Mouse (Mus musculus) induced T-regulatory cell, adult 2 months (primary cell): ENCODE measurements around the gene Fyttd1.
"Not testable (repeated sequence)": the region's sequence is repeated elsewhere in the genome, so short reads cannot be mapped to it uniquely, and the experiment has no call there.

Source experiments
- DNase-seq: peaks from one replicate; pipeline ENCODE4 v3.0.0-alpha.2; 2012; ENCODE audit warnings: low read depth

Gene Fyttd1

GRCm38 (mm10) chr16:32877343-32878156 lies at the start of gene Fyttd1, which contains the start of gene Rubcn:
TSS of gene Fyttd1 (plus strand) at chr16:32877500.
TSS of gene Rubcn (minus strand) at chr16:32877766.
- peak; percentile 95 for DNase-seq

DNA sequence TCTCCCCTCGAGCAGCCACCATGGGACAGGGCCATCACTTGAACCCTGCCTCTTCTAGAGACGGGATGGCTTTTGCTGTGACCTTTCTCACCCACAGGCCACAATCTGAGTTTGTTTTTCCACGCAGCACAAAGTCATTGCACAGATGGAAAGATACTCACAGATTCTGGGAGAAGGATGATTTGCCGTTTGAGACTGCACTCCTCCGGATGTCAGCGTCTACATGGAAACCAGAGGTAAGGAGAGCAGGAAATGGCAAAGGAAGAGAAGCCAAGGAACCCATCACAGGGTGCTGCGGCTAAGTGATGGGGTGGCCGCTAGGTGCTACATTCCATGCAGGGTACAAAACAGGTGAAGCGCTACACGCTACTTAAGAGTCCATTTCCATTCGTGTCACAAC lies 48.2 kb upstream of the Fyttd1 start:
- DNase-seq: no peak

DNA sequence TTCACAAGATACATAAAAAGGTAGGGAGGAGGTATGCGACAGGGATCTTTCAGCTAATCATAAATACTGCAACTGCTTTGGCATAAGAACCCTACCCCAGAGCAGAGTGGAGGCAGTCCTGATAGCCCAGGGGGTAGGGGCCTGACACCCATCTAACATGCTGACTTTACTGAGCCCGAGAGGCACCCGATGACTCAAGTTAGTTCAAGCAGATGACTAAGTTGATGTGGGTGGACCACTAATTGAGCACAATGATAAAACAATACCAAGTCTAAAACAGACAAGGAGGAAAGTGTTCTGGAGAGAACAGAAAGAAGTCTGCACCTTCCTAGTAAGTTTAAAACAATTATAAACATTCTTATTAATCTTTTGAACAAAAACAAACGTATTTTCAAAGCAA lies 45.8 kb upstream of the Fyttd1 start:
- DNase-seq: no peak

DNA sequence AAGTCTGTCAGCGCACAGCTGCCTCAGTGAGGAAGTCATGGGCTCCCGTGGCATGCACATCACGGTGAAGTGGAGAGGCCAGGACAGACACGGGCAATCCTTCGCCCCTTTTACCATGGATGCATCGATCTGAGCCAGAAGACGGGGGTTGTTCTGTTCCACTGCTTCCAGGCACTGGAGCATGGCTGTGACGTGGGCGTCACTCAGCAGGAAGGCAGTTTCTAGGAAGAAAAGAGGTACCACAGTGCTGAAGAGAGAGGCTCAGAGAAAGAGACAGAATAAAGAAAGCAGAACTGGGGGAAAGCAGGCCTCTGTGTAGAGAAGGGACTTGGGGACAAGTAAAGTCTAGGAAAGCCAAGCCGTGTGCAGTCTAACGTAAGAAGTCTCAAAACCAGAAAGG lies 30.2 kb upstream of the Fyttd1 start:
- DNase-seq: no peak

DNA sequence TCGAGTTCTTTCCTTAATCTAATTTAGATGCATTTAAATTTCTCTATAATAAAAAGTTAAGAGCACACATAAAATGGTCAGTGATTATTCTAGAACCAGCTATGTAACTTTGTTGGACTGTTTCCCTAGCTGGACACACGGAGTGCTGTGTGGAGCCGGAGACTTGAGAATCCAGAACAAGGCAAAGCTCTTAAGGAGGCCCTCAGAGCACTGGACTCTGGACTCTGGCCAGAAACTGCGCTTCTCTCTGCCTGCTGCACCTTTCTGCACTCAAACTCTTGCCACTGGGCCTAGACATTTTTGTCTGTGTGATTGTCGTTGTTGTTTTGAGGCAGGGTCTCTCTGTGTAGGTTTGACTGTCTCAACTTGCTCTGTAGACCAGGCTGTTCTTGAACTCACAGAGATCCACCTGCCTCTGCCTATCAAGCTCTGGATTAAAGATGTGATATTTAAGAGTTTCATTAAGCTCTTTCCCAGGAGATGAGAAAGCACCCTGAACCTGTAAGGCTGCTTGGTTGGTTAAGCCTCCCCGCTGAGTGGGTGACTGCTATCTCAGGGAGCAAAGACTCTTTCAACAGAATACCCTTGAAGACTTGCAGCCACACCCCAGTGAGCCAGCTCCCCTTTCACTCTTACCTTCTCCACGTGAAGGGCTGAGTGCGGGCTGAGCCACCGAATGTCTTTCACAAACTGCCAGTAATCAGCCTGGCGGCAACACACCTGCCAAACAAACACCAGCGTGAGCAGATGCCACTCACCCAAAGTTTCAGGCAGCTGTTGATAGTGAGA lies 28.1 kb upstream of the Fyttd1 start:
- no peak for DNase-seq

GRCm38 (mm10) chr16:32853492-32854049 lies 23.7 kb upstream of the Fyttd1 start:
- no peak for DNase-seq

DNA sequence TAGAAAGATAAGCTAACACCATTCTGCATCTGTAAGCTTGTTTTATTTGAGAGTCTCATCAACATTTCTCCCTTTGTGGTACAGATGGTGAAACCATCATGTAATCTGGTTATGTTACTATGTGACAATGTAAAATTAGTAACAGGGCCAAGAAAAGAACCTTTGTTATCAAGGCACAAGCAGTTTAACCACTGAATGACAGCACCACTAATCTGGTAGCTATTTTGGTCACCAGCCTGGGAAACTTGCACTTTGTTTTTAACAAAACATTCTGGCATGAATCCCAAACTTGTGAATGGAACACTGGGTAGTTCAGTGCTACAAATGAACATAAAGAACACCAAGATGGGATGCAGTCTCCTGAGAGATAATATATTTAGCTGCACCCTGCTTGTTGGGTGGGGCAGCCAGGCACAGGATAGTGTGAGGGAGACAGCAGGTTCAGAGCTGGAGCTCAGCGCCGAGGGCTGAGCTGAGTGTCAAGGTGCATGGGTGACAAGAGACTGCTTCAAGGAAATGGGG lies 23.2 kb upstream of the Fyttd1 start:
- DNase-seq: no peak

GRCm38 (mm10) chr16:32856751-32857150 lies 20.5 kb upstream of the Fyttd1 start:
- no peak for DNase-seq

GRCm38 (mm10) chr16:32858356-32858755 lies 18.9 kb upstream of the Fyttd1 start:
- DNase-seq: no peak

DNA sequence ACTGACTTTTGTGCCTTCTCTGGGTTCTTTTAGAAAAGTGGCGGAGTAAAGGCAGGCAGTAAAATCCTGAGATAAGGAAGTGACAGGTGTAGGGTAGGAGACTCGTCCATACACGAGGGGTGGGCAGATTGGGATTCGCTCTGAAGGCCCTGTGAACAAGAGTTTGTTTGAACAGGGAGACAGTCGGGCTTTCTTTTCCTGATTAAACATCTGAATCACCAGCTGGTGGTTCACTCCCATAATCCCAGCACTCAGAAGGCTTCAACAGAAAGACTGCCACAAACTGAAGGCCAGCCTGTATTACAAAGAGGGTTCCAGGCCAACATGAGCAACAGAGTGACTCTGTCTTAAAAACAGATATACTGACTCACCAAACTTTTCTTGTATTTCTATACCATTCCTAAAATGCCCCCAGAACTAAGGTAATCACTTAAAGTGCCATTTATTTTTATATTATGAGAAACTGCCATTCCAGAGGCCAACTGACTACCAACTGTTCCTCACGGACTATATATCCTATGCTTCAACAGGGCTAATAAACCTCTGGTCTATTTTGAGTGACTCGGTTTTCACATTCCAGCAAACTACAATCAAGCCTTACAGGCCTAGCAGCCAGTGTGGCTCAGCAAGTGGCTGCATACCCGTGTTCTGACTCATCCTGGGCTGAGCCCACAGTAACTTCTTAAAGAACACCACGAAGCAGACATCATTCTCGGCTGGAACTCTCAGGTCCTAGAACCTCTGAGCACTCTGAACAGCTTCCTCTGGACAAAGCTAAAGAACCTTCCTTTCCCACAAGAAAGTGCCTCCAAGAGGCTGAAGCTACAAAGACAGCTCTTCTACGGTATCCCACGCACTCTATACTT lies 18.3 kb upstream of the Fyttd1 start:
- DNase-seq: no peak

- no peak for DNase-seq
Observed at GRCm38 (mm10) chr16:32861813-32862385, 15.4 kb upstream of the Fyttd1 start.

- no peak for DNase-seq
Observed at GRCm38 (mm10) chr16:32865401-32865800, 11.9 kb upstream of the Fyttd1 start.

GRCm38 (mm10) chr16:32866713-32867112 lies 10.6 kb upstream of the Fyttd1 start:
- DNase-seq: no peak

GRCm38 (mm10) chr16:32867919-32868552 lies 9.3 kb upstream of the Fyttd1 start:
- DNase-seq: peak; percentile 93

- DNase-seq: no peak
Observed at GRCm38 (mm10) chr16:32870231-32870630, 7.1 kb upstream of the Fyttd1 start.

DNA sequence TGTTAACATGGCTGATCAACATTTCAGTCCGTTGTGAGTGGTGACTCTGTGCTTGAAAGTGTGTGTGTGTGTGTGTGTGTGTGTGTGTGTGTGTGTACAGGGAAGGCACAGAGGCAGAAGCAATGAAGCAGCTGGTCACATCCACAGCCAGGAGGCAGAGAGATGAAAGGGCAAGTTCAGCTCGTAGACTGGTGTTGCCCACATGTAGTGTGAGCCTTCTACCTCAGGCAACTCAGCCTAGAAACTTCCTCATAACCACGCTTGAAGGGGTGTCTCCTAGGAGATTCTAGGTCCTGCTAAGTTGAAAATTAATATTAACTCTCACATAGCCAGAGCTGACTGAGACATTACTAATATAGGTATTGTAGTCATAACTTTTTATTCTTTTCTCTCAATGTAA lies 3.9 kb upstream of the Fyttd1 start:
- DNase-seq: no peak

DNA sequence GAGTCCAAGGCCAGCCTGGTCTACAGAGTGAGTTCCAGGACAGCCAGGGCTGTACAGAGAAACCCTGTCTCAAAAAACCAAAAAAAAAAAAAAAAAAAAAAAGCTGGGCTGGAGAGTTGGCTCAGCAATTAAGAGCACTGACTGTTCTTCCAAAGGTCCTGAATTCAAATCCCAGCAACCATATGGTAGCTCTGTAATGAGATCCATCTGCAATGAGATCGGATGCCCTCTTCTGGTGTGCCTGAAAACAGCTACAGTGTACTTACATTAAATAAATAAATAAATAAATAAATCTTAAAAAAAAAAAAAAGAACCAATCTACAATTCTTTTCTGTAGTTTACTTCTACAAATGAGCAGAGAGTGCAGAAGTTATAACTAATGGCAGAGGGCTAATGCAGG lies 2.0 kb upstream of the Fyttd1 start:
- not testable (repeated sequence) for DNase-seq

DNA sequence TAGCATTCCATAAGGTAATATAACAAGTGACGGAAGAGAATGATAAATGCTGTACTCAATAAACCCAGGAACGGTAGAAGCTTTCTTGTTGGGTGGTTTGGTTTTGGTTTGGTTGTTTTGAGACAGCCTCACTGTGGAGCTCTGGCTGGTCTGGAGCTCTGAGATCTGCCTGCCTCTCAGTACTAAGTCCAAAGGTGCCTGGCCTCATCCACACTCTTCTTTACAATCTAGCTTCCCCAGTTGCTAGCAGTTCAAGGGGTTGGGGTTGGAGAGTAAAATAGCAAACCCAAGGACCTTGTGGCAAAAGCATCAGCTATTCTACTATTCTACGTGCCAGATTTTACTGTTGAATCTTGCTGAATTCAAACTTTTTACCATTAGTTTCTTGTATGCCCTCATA lies 1.5 kb upstream of the Fyttd1 start:
- DNase-seq: no peak

- no peak for DNase-seq
Observed at GRCm38 (mm10) chr16:32876831-32877230, 469 bp upstream of the Fyttd1 start.

DNA sequence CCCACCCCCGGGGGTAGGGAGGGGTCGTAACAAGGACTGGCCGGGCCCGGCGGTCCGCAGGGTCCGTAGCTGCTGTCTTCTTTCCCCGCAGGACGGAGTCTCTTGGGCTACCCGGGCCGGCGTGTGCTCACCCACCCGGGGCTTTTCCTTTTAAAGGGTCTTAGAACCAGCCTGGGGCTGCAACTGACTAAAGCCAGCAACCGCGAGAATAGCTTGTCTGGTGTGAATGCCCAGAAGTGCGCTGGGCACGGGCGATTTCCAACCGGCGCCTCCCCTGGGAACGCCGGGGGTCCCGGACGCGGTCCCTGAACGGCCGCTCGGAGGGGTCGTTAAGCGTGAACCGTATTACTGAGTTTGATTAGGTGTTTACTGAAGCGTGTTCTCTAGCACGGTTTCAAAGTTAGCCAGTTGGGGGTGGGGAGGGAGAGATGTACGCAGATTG lies 878 bp downstream of the Fyttd1 start:
- DNase-seq: peak; percentile 58
